Mouse (Mus musculus): ENCODE measurements around the gene Nt5c3b. TPM values are rescaled to one million over a fixed set of nuclear protein-coding genes. Genes with fewer than 3 reads are reported as not detected.

The Nt5c3b gene
- 99.9 TPM for total RNA-seq (2023)

DNA sequence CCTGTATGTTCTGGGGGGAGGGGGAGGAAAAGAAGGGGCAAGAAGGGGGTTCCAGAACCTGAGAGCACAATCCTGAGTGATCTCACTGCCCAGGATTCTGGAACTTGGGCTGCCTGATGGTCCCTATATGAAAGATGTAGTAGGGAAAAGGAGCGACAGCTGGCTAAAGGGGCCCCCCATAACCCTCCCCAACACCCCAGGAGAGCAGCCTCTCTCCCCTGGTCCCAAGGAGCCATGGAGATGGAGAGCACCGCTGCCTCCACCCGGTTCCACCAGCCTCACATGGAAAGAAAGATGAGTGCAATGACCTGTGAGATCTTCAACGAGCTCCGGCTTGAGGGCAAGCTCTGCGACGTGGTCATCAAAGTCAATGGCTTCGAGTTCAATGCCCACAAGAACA is at the start of gene Nt5c3b, which contains the start of gene Klhl10:
Gene Nt5c3b, minus strand, starts transcription at position 12 of the 400 bp plus-strand sequence.
Gene Klhl10, plus strand, starts transcription at position 121 of the 400 bp plus-strand sequence.

DNA sequence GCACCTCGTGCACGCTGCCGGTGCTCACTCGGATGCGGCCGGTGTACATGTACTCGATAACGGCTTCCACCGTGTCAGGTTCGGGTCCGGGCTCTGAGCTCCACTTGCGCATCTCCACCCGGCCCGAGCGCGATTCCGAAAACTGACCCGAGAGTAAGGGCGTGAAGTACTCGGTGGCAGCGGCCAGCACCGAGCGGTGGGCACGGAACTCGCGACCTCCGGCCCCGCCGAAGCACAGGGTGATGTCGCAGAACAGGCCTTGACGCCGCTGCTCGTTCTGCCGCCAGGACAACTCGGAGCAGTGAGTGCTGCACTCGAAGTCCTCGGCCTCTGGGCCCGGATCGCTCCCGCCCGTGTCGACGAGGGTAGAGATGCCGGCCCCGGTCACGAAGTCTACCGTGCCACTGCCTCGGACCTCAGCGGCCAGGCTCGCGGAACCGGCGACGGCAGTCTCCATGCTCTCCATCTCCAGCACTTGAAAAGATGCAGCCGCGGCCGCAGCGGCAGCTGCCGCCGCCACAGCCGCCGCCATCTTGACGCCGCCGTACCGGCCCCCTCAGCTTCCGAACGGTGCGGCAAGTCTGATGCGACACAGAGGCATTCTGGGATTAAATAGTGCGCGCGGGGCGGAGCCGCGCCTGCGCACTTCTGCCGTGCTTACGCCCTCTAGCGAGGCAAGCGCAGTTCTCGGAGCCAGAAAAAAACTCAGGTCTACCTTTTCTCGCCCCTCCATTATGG is 30.8 kb upstream of the Nt5c3b start, which contains the start of gene Klhl11:
Gene Klhl11, minus strand, starts transcription at position 545 of the 738 bp plus-strand sequence.

DNA sequence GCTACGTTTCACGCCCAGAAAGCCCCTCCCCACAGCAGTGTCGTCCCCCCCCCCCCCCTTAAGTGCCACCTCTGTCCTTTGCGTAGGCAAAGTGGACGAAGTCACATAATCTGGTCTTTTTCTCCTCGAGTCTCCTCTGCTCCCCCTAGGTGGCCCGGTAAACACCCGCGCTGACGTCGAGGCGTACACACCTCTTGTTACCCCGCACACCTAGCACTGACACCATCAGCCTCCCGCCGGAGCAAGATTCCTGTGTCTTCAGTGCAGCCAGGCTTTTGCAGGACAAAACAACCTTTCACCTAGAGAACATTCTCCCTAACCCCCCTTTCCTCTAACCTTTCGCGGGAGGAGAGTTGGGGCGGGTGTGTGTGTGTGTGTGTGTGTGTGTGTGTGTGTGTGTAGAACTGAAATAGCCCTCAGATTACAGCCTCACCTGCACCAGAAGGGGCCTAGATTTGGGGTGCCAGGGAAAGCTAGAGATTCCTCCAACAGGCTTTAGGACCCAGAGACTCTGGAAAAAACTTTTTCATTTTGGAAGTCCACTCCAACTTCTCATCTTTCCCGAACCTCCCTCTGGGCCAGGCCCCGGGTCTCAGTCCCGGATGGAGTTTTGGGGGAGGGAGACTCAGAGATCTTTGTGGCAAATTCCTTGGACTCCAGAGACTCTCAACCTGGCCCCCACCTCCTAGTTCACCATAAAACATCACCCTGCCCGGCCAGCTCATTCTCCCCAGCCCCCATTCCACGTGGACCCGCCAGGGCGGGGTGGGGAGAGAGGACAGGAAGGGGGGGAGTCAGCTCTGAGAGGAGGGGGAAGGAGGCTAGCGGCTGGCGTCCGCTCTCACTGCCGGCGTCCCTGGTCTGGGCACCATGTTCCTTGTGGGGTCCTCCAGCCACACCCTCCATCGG is 26.4 kb downstream of the Nt5c3b start, which contains the start of gene Fkbp10:
Gene Fkbp10, plus strand, starts transcription at position 784 of the 909 bp plus-strand sequence.

DNA sequence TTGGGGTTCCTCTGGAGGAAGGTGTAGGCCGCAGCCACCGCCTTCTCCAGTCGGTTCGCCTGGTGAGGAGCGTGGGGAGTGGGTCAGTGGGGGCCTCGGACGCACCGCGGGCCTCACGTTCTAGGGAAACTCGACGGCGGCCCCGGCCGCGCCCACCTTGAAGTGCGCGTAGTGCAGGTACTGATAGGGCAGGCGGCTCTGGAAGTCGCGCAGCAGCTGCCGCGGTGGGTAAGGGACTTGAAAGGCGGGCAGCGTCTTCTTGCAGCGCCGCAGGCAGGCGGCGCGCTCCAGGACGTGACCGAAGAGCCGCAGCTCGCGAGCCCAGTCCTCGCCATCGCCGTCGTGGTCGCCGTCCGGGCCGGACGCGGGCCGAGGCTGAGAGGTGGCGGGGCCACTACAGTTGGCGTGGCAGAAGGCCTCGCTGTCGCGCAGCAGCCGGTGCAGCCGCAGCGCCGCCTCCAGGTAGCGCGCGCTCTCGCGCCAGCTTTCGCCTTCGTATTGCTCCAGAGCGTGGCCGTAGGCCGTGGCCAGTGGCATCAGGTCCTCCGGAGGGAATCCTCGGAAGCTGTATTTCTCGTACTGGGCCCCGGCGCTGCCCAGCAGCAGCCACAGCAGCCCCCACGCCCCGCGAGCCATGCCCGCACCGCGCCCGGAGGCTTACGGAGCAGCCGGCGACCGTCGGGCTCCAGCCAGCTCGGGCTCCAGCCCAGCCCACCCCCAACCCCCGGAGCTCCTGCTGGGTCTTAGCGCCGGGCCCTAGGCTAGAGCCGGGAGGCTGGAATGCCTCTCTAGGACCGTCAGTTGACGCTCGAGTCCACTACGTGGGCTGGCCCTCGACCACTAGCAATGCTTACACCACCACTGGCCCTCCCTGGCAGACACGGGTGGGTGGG is 27.3 kb downstream of the Nt5c3b start, which contains the start of gene P3h4:
Gene P3h4, minus strand, starts transcription at position 816 of the 893 bp plus-strand sequence.

DNA sequence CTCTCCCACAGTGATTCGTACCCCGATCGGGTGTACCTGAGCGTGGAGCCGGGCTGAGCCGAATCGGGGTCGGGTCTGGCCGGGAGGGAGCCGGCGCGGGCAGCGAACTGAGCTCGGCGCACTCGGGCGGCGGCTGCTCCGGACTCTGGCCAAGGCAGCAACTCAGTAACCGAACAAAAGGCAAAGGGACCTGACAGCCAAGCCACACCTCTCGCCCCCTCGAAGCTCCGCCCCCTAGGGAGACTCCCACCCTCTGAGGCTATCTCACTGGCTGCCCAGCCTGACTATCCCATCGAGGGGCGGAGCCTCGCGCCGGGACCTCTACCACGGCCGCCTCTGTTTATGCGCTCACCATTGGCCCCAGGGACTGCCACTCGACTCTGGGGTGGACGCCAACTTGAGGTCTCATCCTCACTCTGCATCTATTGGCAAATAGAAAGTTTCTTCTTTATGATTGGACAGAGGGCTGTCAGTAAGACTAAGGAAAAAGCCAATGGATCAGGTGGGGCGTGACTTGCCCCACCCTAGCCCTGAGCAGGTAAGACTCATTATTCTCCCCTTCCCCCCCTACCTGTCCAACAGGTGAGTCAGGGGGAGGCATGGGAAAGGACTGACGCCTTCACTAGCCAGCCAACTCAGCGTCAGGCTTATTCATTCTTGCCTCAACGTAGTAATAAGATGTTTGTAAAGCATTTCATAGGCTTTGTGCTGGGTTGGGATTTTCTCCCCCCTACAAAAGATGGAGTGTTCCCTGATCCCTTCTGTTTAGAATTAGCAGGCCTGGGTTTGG is 43.8 kb downstream of the Nt5c3b start, which contains the start of gene Jup:
Gene Jup, minus strand, starts transcription at position 164 of the 790 bp plus-strand sequence.

Other genes starting within 250 kb of the Nt5c3b start
- not detected for gene Krt9, start 248.6 kb downstream of the Nt5c3b start, total RNA-seq (2023)
- not detected for gene Krt14, start 234.3 kb downstream of the Nt5c3b start, total RNA-seq (2023)
- not detected for gene Krt16, start 192.9 kb downstream of the Nt5c3b start, total RNA-seq (2023)
- not detected for gene Krt17, start 180.8 kb downstream of the Nt5c3b start, total RNA-seq (2023)
- not detected for gene Krt42, start 171.9 kb downstream of the Nt5c3b start, total RNA-seq (2023)
- gene Eif1, start 121.9 kb downstream of the Nt5c3b start, total RNA-seq (2023): 2,357 TPM
- not detected for gene Gast, start 107.4 kb downstream of the Nt5c3b start, total RNA-seq (2023)
- 0.46 TPM for gene Hap1, start 85.7 kb downstream of the Nt5c3b start, total RNA-seq (2023)
- gene Jup, start 44.0 kb downstream of the Nt5c3b start, total RNA-seq (2023): 11.4 TPM
- gene P3h4, start 27.0 kb downstream of the Nt5c3b start, total RNA-seq (2023): 0.31 TPM
- not detected for gene Fkbp10, start 26.1 kb downstream of the Nt5c3b start, total RNA-seq (2023)
- 2.2 TPM for gene Klhl10, start 109 bp upstream of the Nt5c3b start, total RNA-seq (2023)
- gene Klhl11, start 30.9 kb upstream of the Nt5c3b start, total RNA-seq (2023): 19.3 TPM
- gene Acly, start 86.2 kb upstream of the Nt5c3b start, total RNA-seq (2023): 136 TPM
- gene Ttc25, start 103.8 kb upstream of the Nt5c3b start, total RNA-seq (2023): not detected
- 133 TPM for gene Cnp, start 133.1 kb upstream of the Nt5c3b start, total RNA-seq (2023)
- gene Nkiras2, start 177.4 kb upstream of the Nt5c3b start, total RNA-seq (2023): 14.1 TPM
- 388 TPM for gene Dnajc7, start 178.4 kb upstream of the Nt5c3b start, total RNA-seq (2023)

Measured in CD8-positive naive resting alpha-beta T cell, adult 57 days (primary cell).